Mouse (Mus musculus): ENCODE measurements around the gene Anxa11.
"Not testable (repeated sequence)": the region's sequence is repeated elsewhere in the genome, so short reads cannot be mapped to it uniquely, and the experiment has no call there.

Anxa11 gene

GRCm38 (mm10) chr14:25868706-25869105 is 26.8 kb downstream of the Anxa11 start:
- in situ Hi-C loops (cut with MboI, MseI), result no loop called here

- in situ Hi-C loops (cut with MboI, MseI), result no loop called here
Observed at GRCm38 (mm10) chr14:25869135-25869878, 27.4 kb downstream of the Anxa11 start.

- in situ Hi-C loops (cut with MboI, MseI), result loop anchor here (5.0 kb wide), 3 partner anchors 40 to 285 kb away; no protein-coding TSS in a partner anchor
Observed at GRCm38 (mm10) chr14:25872461-25873415, 30.8 kb downstream of the Anxa11 start.

GRCm38 (mm10) chr14:25876640-25877039 is 34.7 kb downstream of the Anxa11 start:
- in situ Hi-C loops (cut with MboI, MseI), result not testable (repeated sequence)

- in situ Hi-C loops (cut with MboI, MseI), result not testable (repeated sequence)
Observed at GRCm38 (mm10) chr14:25881769-25882168, 39.8 kb downstream of the Anxa11 start.

- in situ Hi-C loops (cut with MboI, MseI), result not testable (repeated sequence)
Observed at GRCm38 (mm10) chr14:25885886-25886285, 43.9 kb downstream of the Anxa11 start.

GRCm38 (mm10) chr14:25894566-25894965 is 52.6 kb downstream of the Anxa11 start:
- in situ Hi-C loops (cut with MboI, MseI), result not testable (repeated sequence)

GRCm38 (mm10) chr14:25895686-25896085 is 53.7 kb downstream of the Anxa11 start:
- in situ Hi-C loops (cut with MboI, MseI), result not testable (repeated sequence)

GRCm38 (mm10) chr14:25903000-25903399 is 61.0 kb downstream of the Anxa11 start, which contains the start of gene Plac9a:
Plac9a (minus strand) TSS chr14:25903100.
- in situ Hi-C loops (cut with MboI, MseI), result not testable (repeated sequence)

GRCm38 (mm10) chr14:25905243-25905642 is 63.3 kb downstream of the Anxa11 start:
- in situ Hi-C loops (cut with MboI, MseI), result not testable (repeated sequence)

- in situ Hi-C loops (cut with MboI, MseI), result not testable (repeated sequence)
Observed at GRCm38 (mm10) chr14:25907272-25907671, 65.3 kb downstream of the Anxa11 start.

GRCm38 (mm10) chr14:25908976-25909375 is 67.0 kb downstream of the Anxa11 start:
- in situ Hi-C loops (cut with MboI, MseI), result not testable (repeated sequence)

- in situ Hi-C loops (cut with MboI, MseI), result not testable (repeated sequence)
Observed at GRCm38 (mm10) chr14:25918427-25919170, 76.6 kb downstream of the Anxa11 start.

- in situ Hi-C loops (cut with MboI, MseI), result not testable (repeated sequence)
Observed at GRCm38 (mm10) chr14:25926814-25927561, 85.0 kb downstream of the Anxa11 start.

GRCm38 (mm10) chr14:25927562-25927881 is 85.6 kb downstream of the Anxa11 start, which contains the start of gene Tmem254a:
Tmem254a (minus strand) TSS chr14:25927672.
- in situ Hi-C loops (cut with MboI, MseI), result not testable (repeated sequence)
